Mouse (Mus musculus): Measurements from ENCODE around the gene Frem2. TPM values are rescaled to one million over a fixed set of nuclear protein-coding genes. Genes with fewer than 3 reads are reported as not detected.

The Frem2 gene
- total RNA-seq, 2 experiments from 2014 or later, result 1.6 to 3.8 TPM

GRCm38 (mm10) chr3:53557388-53558214 is 99.6 kb downstream of the Frem2 start:
- DNase-seq, result no peak

GRCm38 (mm10) chr3:53555031-53555952 is 101.9 kb downstream of the Frem2 start:
- DNase-seq, result no peak

GRCm38 (mm10) chr3:53552691-53553090 is 104.5 kb downstream of the Frem2 start:
- DNase-seq, result no peak

- DNase-seq, result no peak
Measured at GRCm38 (mm10) chr3:53532091-53532490, 125.1 kb downstream of the Frem2 start.

GRCm38 (mm10) chr3:53530305-53530704 is 126.8 kb downstream of the Frem2 start:
- no peak for DNase-seq

GRCm38 (mm10) chr3:53525737-53526136 is 131.4 kb downstream of the Frem2 start:
- peak; percentile 22 for DNase-seq

- DNase-seq, result no peak
Measured at GRCm38 (mm10) chr3:53522794-53523193, 134.4 kb downstream of the Frem2 start.

- DNase-seq, result no peak
Measured at GRCm38 (mm10) chr3:53514221-53515065, 142.7 kb downstream of the Frem2 start.

- no peak for DNase-seq
Measured at GRCm38 (mm10) chr3:53513096-53513495, 144.1 kb downstream of the Frem2 start.

GRCm38 (mm10) chr3:53502428-53502827 is 154.7 kb downstream of the Frem2 start:
- DNase-seq, result no peak

GRCm38 (mm10) chr3:53498351-53498905 is 158.7 kb downstream of the Frem2 start:
- peak; percentile 8 for DNase-seq

- no peak for DNase-seq
Measured at GRCm38 (mm10) chr3:53488353-53488752, 168.8 kb downstream of the Frem2 start, which contains the start of gene Stoml3. Gene Stoml3 (plus strand): TSS chr3:53488653.

- no peak for DNase-seq
Measured at GRCm38 (mm10) chr3:53486996-53487576, 170.1 kb downstream of the Frem2 start.

GRCm38 (mm10) chr3:53486561-53486960 is 170.6 kb downstream of the Frem2 start:
- no peak for DNase-seq

- DNase-seq, result no peak
Measured at GRCm38 (mm10) chr3:53483414-53484059, 173.6 kb downstream of the Frem2 start.

- DNase-seq, result no peak
Measured at GRCm38 (mm10) chr3:53478419-53479046, 178.6 kb downstream of the Frem2 start.

GRCm38 (mm10) chr3:53477468-53477867 is 179.7 kb downstream of the Frem2 start:
- peak; percentile 72 for DNase-seq

GRCm38 (mm10) chr3:53475889-53476288 is 181.3 kb downstream of the Frem2 start:
- peak; percentile 8 for DNase-seq

- no peak for DNase-seq
Measured at GRCm38 (mm10) chr3:53474179-53474578, 183.0 kb downstream of the Frem2 start.

GRCm38 (mm10) chr3:53472061-53472460 is 185.1 kb downstream of the Frem2 start:
- no peak for DNase-seq

Data from gastrocnemius, postnatal 25 days (tissue).